Mouse (Mus musculus) liver, embryonic 14.5 days (tissue): ENCODE measurements around the gene Ranbp2.

Source experiments
- CTCF ChIP-seq: IDR thresholded peaks from 2 replicates; pipeline ENCODE4 v1.5.1; 2016; ENCODE audit warnings: antibody characterized with exemption, low read depth, control low read depth
- EP300 ChIP-seq: IDR thresholded peaks from 2 replicates; pipeline ENCODE4 v1.6.1; 2016; ENCODE audit warnings: antibody characterized with exemption, low read depth

DNA sequence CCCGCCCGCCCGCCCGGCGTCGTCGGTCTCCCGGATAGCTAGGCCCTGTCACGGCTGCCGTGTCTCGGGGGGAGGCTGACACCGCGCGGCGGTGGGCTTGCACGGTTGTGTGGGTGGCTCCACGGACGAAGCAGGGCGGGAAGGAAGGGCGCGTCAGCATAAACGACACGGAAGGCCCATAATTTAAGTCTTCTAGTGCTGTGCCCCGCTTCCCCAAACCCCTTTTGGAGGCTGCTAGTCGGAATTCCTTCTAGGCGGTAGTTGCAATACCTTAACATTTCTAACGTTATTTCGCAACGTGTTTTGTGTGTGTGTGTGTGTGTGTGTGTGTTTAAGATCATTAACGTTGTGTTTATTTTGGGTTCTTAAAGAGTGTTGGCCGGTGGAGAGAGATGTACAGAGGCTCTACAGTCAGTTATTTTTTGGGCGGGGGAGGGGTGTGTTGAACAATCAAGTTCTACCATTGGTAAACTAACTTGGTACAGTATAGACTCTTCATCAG is 611 bp downstream of the Ranbp2 start:
- TF ChIP-seq CTCF (no peak), EP300 (no peak)
